Mouse (Mus musculus) urinary bladder, postnatal 25 days (tissue): ENCODE measurements around the gene Dlgap1.

Source experiments
- DNase-seq: peaks from one replicate; pipeline ENCODE4 v3.0.0; 2022; ENCODE audit warnings: low spot score

The Dlgap1 gene

DNA sequence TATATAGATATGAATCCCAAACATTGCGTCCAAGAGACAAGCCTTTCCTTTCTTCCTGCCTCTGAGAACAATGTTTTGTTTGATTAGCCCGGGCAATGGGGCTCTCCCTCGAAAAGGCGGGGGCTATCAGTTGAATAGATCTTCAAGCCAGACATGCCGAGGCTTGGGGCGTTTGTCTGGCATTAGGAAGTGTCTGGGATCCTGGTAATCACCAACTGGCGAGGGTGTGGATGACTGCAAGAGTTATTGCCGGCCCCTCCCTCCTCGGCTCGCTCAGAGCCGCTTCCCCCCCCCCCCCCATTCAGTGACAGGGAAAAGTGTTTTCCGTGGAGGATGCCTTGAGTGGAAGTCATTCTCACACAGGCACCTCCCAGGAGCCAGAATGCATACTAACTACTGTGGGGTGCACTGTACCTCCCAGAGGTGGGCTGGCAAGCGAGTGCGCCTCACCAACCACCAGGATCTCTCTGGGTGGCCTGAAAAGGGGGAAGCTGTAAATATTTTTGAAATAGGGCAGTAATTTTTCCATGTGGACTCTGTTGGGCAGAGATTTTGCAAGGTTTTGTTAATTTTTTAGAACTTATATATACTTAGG lies 786.9 kb downstream of the Dlgap1 start:
- DNase-seq = peak; percentile 46

- DNase-seq = no peak
Measured at GRCm38 (mm10) chr17:70762001-70762400, 793.1 kb downstream of the Dlgap1 start.

DNA sequence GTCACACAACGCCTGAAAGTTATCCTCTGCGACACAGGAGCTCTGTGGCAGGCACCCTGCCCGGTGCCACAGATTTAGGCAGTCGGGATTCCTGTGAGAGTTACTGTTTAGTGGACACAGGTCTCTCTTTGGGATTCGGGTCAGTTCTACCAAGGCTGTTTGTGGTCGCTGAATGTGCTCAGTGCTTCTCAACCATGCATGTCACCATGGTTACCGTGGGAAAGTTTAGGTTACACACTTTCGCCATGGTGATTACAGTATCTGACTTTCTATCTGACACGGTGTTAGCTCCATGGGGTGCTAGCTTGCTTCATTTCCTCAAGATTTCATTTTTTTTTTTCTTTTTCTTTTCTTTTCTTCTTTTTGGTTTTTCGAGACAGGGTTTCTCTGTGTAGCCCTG lies 793.8 kb downstream of the Dlgap1 start:
- no peak for DNase-seq

GRCm38 (mm10) chr17:70765337-70765736 lies 796.5 kb downstream of the Dlgap1 start:
- DNase-seq = no peak

GRCm38 (mm10) chr17:70765976-70766375 lies 797.1 kb downstream of the Dlgap1 start:
- no peak for DNase-seq

DNA sequence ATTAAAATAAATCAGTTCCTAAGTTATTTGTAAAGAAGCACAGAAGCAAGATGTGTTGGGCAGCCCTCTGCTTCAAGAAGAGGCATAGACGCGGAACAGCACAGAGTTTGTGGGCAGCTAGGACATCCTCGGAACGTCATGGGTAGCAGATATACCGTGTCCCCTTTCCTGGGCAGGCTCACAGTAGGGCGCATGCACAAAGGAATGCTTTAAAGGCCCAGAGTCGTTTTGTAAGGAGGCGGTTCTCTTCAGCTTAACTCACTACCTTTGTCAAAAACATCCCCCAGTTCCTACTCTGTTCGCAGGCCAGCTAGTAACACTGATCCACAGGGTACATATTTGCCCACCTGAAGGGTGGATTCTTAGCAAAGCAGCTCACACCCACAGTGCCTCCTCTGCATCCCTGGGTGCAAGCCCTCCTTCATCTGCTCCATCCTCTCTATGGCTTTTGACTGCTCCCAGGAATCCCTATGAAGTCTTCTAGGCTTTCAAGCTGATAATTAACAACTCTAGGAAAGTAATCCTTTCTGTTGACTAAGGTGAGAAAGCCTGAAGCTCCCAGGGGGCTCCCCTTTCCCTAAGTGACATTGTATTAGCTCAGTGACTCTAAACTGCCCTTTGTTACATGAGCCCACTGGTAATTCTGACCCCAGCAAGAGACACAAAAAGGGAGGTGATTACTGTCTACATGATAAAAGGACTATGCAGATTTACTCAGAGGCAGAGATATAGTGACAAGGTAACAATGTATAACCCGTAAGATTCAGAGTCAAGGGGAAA lies 803.4 kb downstream of the Dlgap1 start:
- no peak for DNase-seq

- no peak for DNase-seq
Measured at GRCm38 (mm10) chr17:70779770-70780169, 810.9 kb downstream of the Dlgap1 start.

DNA sequence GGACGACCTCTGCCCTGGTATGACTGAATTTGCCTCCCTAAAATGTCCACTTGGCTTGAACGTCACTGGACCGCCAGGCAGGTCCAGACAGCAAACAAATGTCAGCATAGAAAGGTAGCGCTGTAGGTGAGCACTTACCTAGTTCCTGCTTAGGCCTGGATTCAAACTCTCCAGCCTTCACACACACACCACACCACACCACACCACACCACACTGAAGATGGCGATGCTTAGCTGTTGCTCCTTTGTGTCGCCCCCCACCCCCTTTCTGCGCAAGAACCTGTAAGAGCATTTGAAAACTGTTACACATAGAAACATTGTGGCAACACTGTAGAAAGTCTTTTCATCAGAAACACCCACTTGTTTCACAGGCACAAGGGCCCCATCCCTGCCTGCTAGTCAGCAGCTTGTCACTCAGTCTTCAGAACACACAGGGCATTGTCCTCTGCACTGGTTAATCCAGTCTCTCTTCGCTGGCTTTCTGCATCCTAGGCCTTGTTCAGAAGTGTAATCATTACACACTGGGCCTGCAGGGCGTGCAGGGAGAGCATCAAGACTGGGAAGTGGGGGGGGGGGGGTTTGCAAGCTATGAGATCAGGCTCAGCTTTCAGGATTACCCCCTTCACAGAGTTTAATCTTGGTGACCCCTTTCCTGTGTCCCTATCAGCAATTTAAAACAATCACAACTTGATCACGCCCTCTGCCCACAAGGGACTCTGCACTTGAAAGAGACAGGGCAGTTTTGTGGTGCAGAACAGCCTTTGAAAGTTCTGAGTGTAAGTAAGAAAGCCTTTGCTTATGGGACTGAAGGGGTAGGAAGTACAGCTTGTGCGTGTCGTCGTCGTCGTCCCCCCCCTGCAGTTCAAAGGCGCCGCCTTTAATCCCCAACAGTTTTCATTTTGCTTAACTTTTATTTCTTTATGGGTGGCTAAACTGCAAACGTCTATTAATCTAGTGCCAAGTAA lies 812.1 kb downstream of the Dlgap1 start:
- no peak for DNase-seq

GRCm38 (mm10) chr17:70783273-70783672 lies 814.4 kb downstream of the Dlgap1 start:
- no peak for DNase-seq

- no peak for DNase-seq
Measured at GRCm38 (mm10) chr17:70787366-70787765, 818.5 kb downstream of the Dlgap1 start.

- no peak for DNase-seq
Measured at GRCm38 (mm10) chr17:70790801-70791200, 821.9 kb downstream of the Dlgap1 start.

DNA sequence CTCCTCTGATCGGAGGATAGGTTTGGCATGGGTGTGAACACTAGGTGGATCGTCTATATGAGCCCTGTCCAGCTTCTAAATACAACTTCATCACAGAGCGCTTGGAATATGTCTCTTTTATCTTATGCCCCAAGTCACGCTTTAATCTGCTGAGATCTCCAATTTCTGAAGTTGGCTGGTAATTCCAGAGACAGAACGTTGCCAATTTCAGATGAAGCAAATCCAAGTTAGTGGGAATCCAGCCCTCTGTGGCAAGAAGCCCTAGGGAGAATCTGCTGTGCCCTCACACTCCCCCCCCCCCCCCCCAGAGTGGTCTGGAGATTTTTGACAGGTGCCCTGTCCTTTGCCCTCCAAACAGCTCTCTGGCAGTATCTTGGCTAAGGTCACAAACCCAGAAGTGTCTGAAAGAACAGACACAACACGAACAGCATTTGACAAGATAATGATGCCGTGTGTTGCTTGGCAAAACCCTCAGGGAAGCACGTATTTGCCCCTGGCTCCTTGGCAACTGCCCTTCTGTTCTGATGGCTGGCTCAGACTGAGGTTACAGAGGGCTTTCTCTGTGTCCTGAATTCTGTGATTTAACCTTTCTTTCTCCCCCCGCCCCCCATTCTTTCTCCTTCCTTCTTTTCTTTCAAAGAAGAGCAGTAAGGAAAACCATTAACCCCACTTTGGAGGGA lies 822.9 kb downstream of the Dlgap1 start:
- DNase-seq = no peak

DNA sequence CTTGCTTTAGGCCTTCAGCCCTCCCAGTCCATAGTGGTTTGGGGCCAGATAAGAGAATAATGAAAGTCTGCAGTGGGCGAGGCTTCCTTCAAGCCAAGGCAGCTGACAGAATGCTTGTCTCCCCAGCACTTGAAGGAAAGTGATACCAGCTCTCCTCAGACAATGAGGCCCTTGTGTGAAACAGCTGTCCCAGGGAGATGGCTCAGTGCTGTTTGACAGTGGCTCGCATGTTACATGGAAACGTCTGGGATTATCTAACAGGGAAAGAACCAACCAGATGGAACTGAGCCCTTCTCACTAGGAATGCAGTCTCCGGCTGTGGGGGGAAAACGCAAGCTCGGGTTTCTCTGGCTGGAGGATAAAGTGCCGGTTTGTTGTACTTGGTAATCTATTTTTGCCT lies 825.4 kb downstream of the Dlgap1 start:
- no peak for DNase-seq

GRCm38 (mm10) chr17:70794722-70795121 lies 825.8 kb downstream of the Dlgap1 start:
- no peak for DNase-seq

GRCm38 (mm10) chr17:70795196-70795595 lies 826.3 kb downstream of the Dlgap1 start:
- DNase-seq = no peak

- no peak for DNase-seq
Measured at GRCm38 (mm10) chr17:70796940-70797772, 828.3 kb downstream of the Dlgap1 start.

GRCm38 (mm10) chr17:70797773-70798045 lies 828.8 kb downstream of the Dlgap1 start:
- DNase-seq = no peak

DNA sequence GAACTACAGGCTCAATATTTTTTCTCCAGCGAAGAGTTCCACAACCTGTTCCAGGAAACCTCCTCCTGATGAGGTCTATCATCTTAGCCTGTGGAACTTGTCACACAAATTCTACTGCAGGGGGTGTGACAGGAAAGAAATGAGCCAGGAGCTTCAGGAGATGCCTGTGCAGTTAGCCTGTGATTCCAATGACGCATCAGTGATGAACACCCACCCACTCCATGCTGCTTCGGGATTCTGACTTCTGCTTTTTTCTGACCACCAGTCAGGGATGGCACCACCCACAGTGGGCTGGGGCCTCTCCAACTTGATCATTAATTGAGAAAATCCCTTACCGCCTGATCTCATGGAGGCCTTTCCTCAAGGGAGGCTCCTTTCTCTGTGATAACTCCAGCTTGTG lies 830.4 kb downstream of the Dlgap1 start:
- no peak for DNase-seq

GRCm38 (mm10) chr17:70802022-70802421 lies 833.1 kb downstream of the Dlgap1 start:
- no peak for DNase-seq

DNA sequence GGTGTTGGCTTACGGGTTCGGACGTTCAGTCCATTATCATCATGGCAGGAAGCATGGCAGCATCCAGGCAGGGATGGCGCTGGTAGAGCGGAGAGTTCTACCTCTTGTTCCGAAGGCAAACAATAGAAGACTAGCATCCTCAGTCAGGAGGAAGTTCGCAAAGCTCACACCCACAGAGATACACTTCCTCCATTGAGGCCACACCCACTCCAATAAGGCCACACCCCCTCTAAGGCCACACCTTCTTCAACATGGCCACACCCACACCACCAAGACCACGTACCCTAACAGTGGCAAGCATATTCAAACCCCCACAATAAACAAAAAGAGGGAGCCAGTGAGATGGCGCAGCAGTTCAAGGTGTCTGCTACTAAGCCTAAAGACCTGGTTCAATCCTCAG lies 837.0 kb downstream of the Dlgap1 start:
- DNase-seq = no peak

DNA sequence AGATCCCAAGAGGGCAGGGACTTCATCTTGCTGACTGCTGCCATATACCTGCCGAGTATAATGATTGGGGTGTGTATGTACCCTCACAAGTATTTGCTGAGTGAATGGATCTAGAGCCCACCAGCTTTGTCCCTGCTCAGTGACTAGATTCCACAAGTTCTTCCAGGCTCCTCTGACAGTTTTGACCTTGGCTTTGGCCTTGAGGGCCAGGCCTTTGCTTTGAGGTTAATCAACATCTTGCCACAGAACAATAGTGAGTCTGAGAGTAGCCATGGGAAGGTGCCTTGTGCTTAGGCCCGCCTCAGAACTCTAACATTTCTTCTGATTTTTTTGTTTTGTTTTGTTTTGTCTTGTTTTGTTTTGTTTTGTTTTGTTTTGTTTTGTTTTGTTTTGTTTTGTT lies 837.7 kb downstream of the Dlgap1 start:
- DNase-seq = no peak
